Mouse (Mus musculus): Measurements from ENCODE around the gene Pacsin1. TPM values are rescaled to one million over a fixed set of nuclear protein-coding genes. Genes with fewer than 3 reads are reported as not detected.

Pacsin1 gene
- polyA plus RNA-seq, 1 experiment from 2014 or later = 4.7 TPM

DNA sequence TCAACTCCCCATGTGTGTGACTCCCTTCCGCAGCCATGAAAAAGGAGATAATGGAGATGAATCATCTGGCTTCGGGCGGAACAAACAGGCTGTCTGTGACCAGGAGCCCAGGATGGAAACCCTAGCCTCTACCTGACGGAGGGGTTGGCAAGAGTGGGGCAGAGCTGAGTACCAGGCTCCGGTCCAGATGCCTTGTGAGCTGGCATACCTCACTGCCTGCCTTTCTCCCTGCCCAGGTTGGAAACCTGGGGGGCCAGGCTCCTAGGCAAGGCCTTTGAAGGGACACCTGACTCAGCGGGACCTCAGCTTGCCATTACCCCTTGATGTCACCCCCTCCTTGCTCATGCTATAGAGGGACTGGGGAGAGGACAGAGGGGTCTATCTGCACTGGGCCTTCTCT is 85.7 kb downstream of the Pacsin1 start:
- Histone ChIP-seq H3K9me3 (replicated peaks; ENCODE audit: control insufficient read depth, low read length) (no peaks in the 10 kb centered on the region), H3K36me3 (replicated peaks; ENCODE audit: control insufficient read depth, insufficient read depth, low read depth, low read length) (no peaks in the 10 kb centered on the region), H3K4me1 (ENCODE audit: control insufficient read depth, insufficient read depth, low read length) (no peaks in the 10 kb centered on the region), H3K9ac (replicated peaks; ENCODE audit: low read length) (no peak overlapping the region), H3K4me3 (ENCODE audit: low read depth, low read length) (no peak overlapping the region), H3K4me2 (ENCODE audit: low read depth, low read length) (no peak overlapping the region), H3K27me3 (ENCODE audit: control insufficient read depth, insufficient read depth, low read length) (no peaks in the 10 kb centered on the region), H3K27ac (replicated peaks; ENCODE audit: low read depth, low read length) (no peak overlapping the region)
- DNase-seq (ENCODE audit: low spot score) (no peak), ATAC-seq (replicated peaks; ENCODE audit: insufficient number of reproducible peaks, low FRiP score, low TSS enrichment, low read depth) (no peak)
- WGBS = 89% methylated on average over 6 of the region's 6 CpGs

DNA sequence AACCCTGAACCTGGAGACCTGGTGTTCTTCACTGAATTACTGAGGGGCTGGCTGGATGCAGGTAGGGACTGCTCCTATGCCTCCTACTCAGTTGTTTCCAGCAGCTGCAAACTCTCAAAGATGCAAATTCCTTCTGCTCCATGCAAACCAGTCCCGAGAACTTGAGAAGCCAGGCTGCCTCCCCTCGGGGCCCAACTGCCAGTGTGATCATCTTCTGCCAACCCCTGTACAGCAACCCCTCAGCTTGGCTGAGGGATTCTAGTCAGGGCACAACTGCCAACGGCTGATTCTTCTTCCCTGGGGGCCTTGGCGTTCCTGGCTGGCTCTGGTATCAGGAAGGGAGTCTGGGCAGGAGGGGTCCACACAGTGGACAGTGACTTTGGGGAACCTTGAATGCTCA is 91.1 kb downstream of the Pacsin1 start:
- H3K4me3 ChIP-seq (ENCODE audit: low read depth, low read length) = no peak overlapping the region
- no peaks in the 10 kb centered on the region for H3K4me1 ChIP-seq (ENCODE audit: control insufficient read depth, insufficient read depth, low read length)
- H3K27ac ChIP-seq (replicated peaks; ENCODE audit: low read depth, low read length) = no peak overlapping the region
- H3K4me2 ChIP-seq (ENCODE audit: low read depth, low read length) = no peak overlapping the region
- H3K9ac ChIP-seq (replicated peaks; ENCODE audit: low read length) = no peak overlapping the region
- DNase-seq (ENCODE audit: low spot score) = no peak
- WGBS = 58% methylated on average over 4 of the region's 4 CpGs
- H3K9me3 ChIP-seq (replicated peaks; ENCODE audit: control insufficient read depth, low read length) = no peaks in the 10 kb centered on the region
- no peaks in the 10 kb centered on the region for H3K36me3 ChIP-seq (replicated peaks; ENCODE audit: control insufficient read depth, insufficient read depth, low read depth, low read length)
- no peak for ATAC-seq (replicated peaks; ENCODE audit: insufficient number of reproducible peaks, low FRiP score, low TSS enrichment, low read depth)
- no peaks in the 10 kb centered on the region for H3K27me3 ChIP-seq (ENCODE audit: control insufficient read depth, insufficient read depth, low read length)

DNA sequence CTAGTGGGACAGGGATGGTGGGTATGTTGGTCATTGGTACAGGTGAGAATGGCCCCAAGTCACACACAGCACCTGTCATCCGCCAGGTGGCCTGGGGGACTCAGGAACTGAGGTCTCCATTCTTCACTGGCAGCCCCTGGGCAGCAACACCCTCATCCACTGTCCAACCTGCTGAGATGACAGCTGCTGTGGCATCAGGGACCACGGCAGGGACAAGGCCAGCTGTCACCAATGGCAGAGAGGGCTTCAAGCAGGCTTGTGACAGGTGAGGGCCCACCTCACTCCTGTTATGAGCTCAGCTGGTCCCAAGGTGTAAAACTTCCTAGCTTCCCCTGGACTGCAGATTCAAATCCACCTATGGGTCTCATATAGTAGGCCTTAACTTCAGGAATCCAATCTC is 92.8 kb downstream of the Pacsin1 start:
- ATAC-seq (replicated peaks; ENCODE audit: insufficient number of reproducible peaks, low FRiP score, low TSS enrichment, low read depth) (no peak), DNase-seq (ENCODE audit: low spot score) (no peak)
- H3K27ac ChIP-seq (replicated peaks; ENCODE audit: low read depth, low read length) = no peak overlapping the region
- no peaks in the 10 kb centered on the region for H3K27me3 ChIP-seq (ENCODE audit: control insufficient read depth, insufficient read depth, low read length)
- H3K36me3 ChIP-seq (replicated peaks; ENCODE audit: control insufficient read depth, insufficient read depth, low read depth, low read length) = no peaks in the 10 kb centered on the region
- 88% methylated on average over 2 of the region's 2 CpGs for WGBS
- H3K9ac ChIP-seq (replicated peaks; ENCODE audit: low read length) = no peak overlapping the region
- no peaks in the 10 kb centered on the region for H3K9me3 ChIP-seq (replicated peaks; ENCODE audit: control insufficient read depth, low read length)
- no peaks in the 10 kb centered on the region for H3K4me1 ChIP-seq (ENCODE audit: control insufficient read depth, insufficient read depth, low read length)
- no peak overlapping the region for H3K4me2 ChIP-seq (ENCODE audit: low read depth, low read length)
- no peak overlapping the region for H3K4me3 ChIP-seq (ENCODE audit: low read depth, low read length)

DNA sequence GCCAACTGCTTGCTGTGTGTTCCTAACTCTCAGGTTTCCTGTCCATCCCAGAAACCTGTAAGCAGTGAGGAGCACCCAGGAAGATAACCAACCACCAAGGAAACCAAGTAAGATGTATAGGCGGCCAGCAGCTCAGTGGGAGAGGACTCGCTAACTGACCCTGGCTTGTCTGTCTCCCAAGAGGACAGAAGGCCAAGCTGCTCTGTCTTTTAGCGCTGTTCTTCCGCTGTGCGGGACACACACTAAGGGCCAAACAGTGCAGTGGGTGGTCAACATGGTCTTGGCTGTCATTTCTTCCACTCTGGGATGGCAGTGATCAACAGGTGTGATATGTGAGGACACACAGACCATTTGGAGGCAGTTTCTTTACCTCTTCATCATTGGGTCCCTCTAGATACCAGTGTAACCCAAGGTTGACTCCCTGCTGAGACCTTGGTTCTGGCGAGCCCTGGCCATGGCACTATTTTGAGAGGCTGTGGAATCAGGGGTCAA is 95.2 kb downstream of the Pacsin1 start:
- H3K4me3 ChIP-seq (ENCODE audit: low read depth, low read length) = no peak overlapping the region
- H3K27me3 ChIP-seq (ENCODE audit: control insufficient read depth, insufficient read depth, low read length) = no peaks in the 10 kb centered on the region
- no peaks in the 10 kb centered on the region; the same call in 1 of the 2 replicates for H3K36me3 ChIP-seq (replicated peaks; ENCODE audit: control insufficient read depth, insufficient read depth, low read depth, low read length)
- 91% methylated on average over 6 of the region's 6 CpGs for WGBS
- no peak overlapping the region for H3K27ac ChIP-seq (replicated peaks; ENCODE audit: low read depth, low read length)
- ATAC-seq (replicated peaks; ENCODE audit: insufficient number of reproducible peaks, low FRiP score, low TSS enrichment, low read depth) (no peak), DNase-seq (ENCODE audit: low spot score) (no peak)
- no peaks in the 10 kb centered on the region for H3K9me3 ChIP-seq (replicated peaks; ENCODE audit: control insufficient read depth, low read length)
- H3K9ac ChIP-seq (replicated peaks; ENCODE audit: low read length) = no peak overlapping the region
- H3K4me1 ChIP-seq (ENCODE audit: control insufficient read depth, insufficient read depth, low read length) = no peaks in the 10 kb centered on the region
- no peak overlapping the region for H3K4me2 ChIP-seq (ENCODE audit: low read depth, low read length)

DNA sequence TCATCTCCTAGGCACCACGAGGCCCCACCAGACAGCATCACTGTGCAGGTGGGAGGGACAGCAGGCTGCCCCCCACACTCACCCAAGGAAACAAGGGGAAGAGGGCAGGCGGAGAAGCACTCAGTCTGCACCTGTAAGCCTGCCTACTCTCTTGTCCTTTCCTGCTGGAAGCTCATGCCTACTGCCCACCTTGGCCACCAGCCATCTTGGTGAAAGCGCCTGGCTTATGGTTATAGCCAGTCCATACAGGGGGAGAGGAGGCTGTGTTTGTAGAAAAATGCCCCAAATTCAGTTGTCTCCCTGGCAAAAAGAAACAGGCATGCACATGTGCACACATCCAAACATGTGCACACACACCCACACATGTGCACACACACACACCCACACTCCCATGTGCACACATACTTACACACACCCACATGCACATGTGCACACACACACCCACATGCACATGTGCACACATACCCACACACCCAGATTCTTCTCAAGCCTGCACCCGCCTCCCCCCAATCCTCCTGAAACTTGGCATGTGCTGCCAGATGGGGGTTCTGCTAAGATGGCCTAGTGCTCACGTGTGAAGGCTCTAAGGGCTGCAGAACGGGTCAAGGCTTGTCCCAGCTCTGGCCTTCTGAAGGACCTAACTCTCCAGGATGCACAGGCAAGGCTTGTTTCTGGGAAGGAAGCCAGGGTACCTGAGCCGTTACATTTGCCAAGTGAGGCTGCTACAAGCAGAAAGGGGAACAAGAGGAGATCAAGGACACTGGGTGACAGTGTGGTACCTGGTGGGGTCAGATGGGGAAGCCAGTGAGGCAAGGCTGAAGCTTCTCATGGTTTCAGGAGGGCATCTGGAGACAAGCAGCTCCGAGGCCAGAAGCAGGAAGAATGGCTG is 96.2 kb downstream of the Pacsin1 start:
- WGBS = 89% methylated on average over 8 of the region's 8 CpGs
- DNase-seq (ENCODE audit: low spot score) (no peak), ATAC-seq (replicated peaks; ENCODE audit: insufficient number of reproducible peaks, low FRiP score, low TSS enrichment, low read depth) (no peak)
- Histone ChIP-seq H3K9me3 (replicated peaks; ENCODE audit: control insufficient read depth, low read length) (no peaks in the 10 kb centered on the region), H3K27me3 (ENCODE audit: control insufficient read depth, insufficient read depth, low read length) (no peaks in the 10 kb centered on the region), H3K4me3 (ENCODE audit: low read depth, low read length) (no peak overlapping the region), H3K4me2 (ENCODE audit: low read depth, low read length) (no peak overlapping the region), H3K4me1 (ENCODE audit: control insufficient read depth, insufficient read depth, low read length) (no peaks in the 10 kb centered on the region), H3K9ac (replicated peaks; ENCODE audit: low read length) (no peak overlapping the region), H3K36me3 (replicated peaks; ENCODE audit: control insufficient read depth, insufficient read depth, low read depth, low read length) (no peaks in the 10 kb centered on the region; the same call in 1 of the 2 replicates), H3K27ac (replicated peaks; ENCODE audit: low read depth, low read length) (no peak overlapping the region)

DNA sequence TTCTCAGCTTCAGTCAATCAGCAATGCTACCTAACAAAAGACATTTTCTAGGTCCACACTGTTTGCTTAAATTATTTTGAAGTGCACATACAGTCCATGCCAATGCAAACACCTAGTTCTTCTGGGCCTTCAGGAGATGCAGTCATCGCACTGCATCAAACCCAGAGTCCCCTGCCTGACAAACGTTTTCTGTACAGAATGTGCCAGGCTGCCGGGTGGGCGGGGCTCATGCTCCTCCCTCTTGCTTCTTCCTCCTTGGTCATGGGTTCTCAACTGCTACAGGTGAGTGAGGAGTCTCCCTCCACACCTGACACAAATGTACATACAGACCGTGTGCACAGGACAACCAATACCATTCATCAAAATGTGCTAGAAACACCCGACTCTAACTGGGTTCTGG is 104.9 kb downstream of the Pacsin1 start:
- H3K9me3 ChIP-seq (replicated peaks; ENCODE audit: control insufficient read depth, low read length) = peaks cover 3% of the 10 kb centered on the region; the same call in 1 of the 2 replicates
- ATAC-seq (replicated peaks; ENCODE audit: insufficient number of reproducible peaks, low FRiP score, low TSS enrichment, low read depth) = no peak
- H3K27ac ChIP-seq (replicated peaks; ENCODE audit: low read depth, low read length) = no peak overlapping the region
- no peak overlapping the region for H3K4me3 ChIP-seq (ENCODE audit: low read depth, low read length)
- WGBS = 86% methylated on average over 6 of the region's 6 CpGs
- H3K36me3 ChIP-seq (replicated peaks; ENCODE audit: control insufficient read depth, insufficient read depth, low read depth, low read length) = peaks cover 8% of the 10 kb centered on the region
- no peak for DNase-seq (ENCODE audit: low spot score)
- no peaks in the 10 kb centered on the region for H3K4me1 ChIP-seq (ENCODE audit: control insufficient read depth, insufficient read depth, low read length)
- H3K27me3 ChIP-seq (ENCODE audit: control insufficient read depth, insufficient read depth, low read length) = no peaks in the 10 kb centered on the region
- no peak overlapping the region for H3K4me2 ChIP-seq (ENCODE audit: low read depth, low read length)
- no peak overlapping the region for H3K9ac ChIP-seq (replicated peaks; ENCODE audit: low read length)

Other genes with a start within 250 kb of the Pacsin1 start
- gene Grm4, start 134.1 kb upstream of the Pacsin1 start, polyA plus RNA-seq (2014; fragmentation: Nextera tagmentation; extraction: Ambion mirVana) = 0.49 and 0.88 TPM in 2 replicates
- 415 and 428 TPM in 2 replicates for gene Hmga1, start 99.0 kb upstream of the Pacsin1 start, polyA plus RNA-seq (2014; fragmentation: Nextera tagmentation; extraction: Ambion mirVana)
- 13.3 and 16.7 TPM in 2 replicates for gene AI413582, start 89.8 kb upstream of the Pacsin1 start, polyA plus RNA-seq (2014; fragmentation: Nextera tagmentation; extraction: Ambion mirVana)
- gene Nudt3, start 32.0 kb upstream of the Pacsin1 start, polyA plus RNA-seq (2014; fragmentation: Nextera tagmentation; extraction: Ambion mirVana) = 37.2 and 37.3 TPM in 2 replicates
- gene RPS10-NUDT3, start 20.3 kb upstream of the Pacsin1 start, polyA plus RNA-seq (2014; fragmentation: Nextera tagmentation; extraction: Ambion mirVana) = not detected in 2 replicates
- gene Rps10, start 18.8 kb upstream of the Pacsin1 start, polyA plus RNA-seq (2014; fragmentation: Nextera tagmentation; extraction: Ambion mirVana) = 919 and 920 TPM in 2 replicates
- gene Spdef, start 73.4 kb downstream of the Pacsin1 start, polyA plus RNA-seq (2014; fragmentation: Nextera tagmentation; extraction: Ambion mirVana) = 0.18 TPM in 1 of 2 replicates, not detected in the other
- 12.4 and 12.7 TPM in 2 replicates for gene D17Wsu92e, start 165.1 kb downstream of the Pacsin1 start, polyA plus RNA-seq (2014; fragmentation: Nextera tagmentation; extraction: Ambion mirVana)
- 355 and 368 TPM in 2 replicates for gene Snrpc, start 182.6 kb downstream of the Pacsin1 start, polyA plus RNA-seq (2014; fragmentation: Nextera tagmentation; extraction: Ambion mirVana)
- gene Uhrf1bp1, start 200.9 kb downstream of the Pacsin1 start, polyA plus RNA-seq (2014; fragmentation: Nextera tagmentation; extraction: Ambion mirVana) = 5.2 and 6.4 TPM in 2 replicates